Mouse (Mus musculus): ENCODE measurements around the gene Ccdc47. TPM values are rescaled to one million over a fixed set of nuclear protein-coding genes. Genes with fewer than 3 reads are reported as not detected.
A peak's percentile ranks its signal among the peaks of the same experiment; 100 is the strongest.

Gene Ccdc47
- total and polyA plus RNA-seq, 2 experiments, result 16.9 to 48.9 TPM

DNA sequence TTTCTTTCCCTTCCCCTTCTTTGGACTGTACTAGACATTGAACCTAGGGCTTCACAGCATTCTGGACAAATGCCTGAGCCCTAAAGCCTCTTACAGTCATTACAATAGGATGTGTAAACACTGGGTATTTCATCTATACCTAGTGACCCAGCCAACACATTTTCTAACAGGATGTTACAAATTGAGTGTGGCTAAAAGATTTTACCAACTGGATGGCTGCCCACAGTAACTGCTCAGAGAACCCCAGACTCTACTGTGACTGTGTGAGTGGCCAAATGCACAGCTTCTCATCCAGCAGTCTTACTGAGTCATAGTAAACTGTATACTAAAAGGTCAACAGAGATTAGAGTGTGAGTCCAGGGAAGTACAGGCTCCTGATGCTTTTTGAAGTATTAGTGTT is 20.8 kb downstream of the Ccdc47 start:
- DNase-seq (ENCODE audit: extremely low read depth, low read depth, low spot score), result no peak
- H3K27ac ChIP-seq (replicated peaks; ENCODE audit: insufficient read depth, low read depth, low read length), result no peak overlapping the region
- H3K4me3 ChIP-seq (ENCODE audit: insufficient read depth, low read depth, low read length), result no peak overlapping the region
- no peak for TF ChIP-seq POLR2A (IDR thresholded peaks at IDR 0.05; ENCODE audit: extremely low read depth, insufficient read depth, low read length)
- TF ChIP-seq CTCF (IDR thresholded peaks at IDR 0.05; ENCODE audit: low read depth, low read length), result no peak
- H3K27me3 ChIP-seq (ENCODE audit: control insufficient read depth, insufficient read depth, low read length), result no peaks in the 10 kb centered on the region
- no peaks in the 10 kb centered on the region for H3K79me2 ChIP-seq (ENCODE audit: control insufficient read depth, insufficient read depth, low read length)
- no peak overlapping the region for H3K9ac ChIP-seq (ENCODE audit: low read depth, low read length)
- H3K36me3 ChIP-seq (ENCODE audit: control insufficient read depth, insufficient read depth, low read length), result peaks cover 15% of the 10 kb centered on the region
- peaks cover 8% of the 10 kb centered on the region; the same call in 1 of the 2 replicates for H3K4me1 ChIP-seq (ENCODE audit: control insufficient read depth, insufficient read depth, low read length)

DNA sequence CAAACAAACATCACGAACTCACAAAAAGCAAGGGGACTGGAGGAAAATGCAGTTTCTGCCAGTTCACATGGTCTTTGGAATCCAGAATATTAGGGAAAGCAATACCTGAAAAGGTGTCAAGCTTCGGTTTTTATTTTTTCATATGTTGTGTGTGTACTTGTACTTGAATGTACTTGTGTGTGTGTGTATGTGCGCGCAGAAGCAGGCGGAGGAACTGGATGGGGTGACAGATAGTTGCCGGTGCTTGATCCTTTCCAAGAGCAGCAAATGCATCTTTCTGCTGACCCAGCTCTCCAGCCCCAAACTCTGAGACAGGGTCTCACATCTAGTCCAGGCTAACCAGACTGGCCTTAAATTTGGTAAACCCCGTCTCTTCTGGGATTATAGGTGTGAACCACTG is 21.3 kb downstream of the Ccdc47 start:
- Histone ChIP-seq H3K27ac (replicated peaks; ENCODE audit: insufficient read depth, low read depth, low read length) (0 out of 2 replicates have a peak overlapping the region, but pooled peaks have one; percentile 22), H3K4me1 (ENCODE audit: control insufficient read depth, insufficient read depth, low read length) (peaks cover 8% of the 10 kb centered on the region; the same call in 1 of the 2 replicates), H3K79me2 (ENCODE audit: control insufficient read depth, insufficient read depth, low read length) (no peaks in the 10 kb centered on the region), H3K4me3 (ENCODE audit: insufficient read depth, low read depth, low read length) (no peak overlapping the region), H3K9ac (ENCODE audit: low read depth, low read length) (no peak overlapping the region), H3K27me3 (ENCODE audit: control insufficient read depth, insufficient read depth, low read length) (no peaks in the 10 kb centered on the region), H3K36me3 (ENCODE audit: control insufficient read depth, insufficient read depth, low read length) (peaks cover 15% of the 10 kb centered on the region)
- TF ChIP-seq CTCF (IDR thresholded peaks at IDR 0.05; ENCODE audit: low read depth, low read length) (no peak), POLR2A (IDR thresholded peaks at IDR 0.05; ENCODE audit: extremely low read depth, insufficient read depth, low read length) (no peak)
- 70% methylated on average over 7 of the region's 7 CpGs for WGBS
- DNase-seq (ENCODE audit: extremely low read depth, low read depth, low spot score), result no peak

DNA sequence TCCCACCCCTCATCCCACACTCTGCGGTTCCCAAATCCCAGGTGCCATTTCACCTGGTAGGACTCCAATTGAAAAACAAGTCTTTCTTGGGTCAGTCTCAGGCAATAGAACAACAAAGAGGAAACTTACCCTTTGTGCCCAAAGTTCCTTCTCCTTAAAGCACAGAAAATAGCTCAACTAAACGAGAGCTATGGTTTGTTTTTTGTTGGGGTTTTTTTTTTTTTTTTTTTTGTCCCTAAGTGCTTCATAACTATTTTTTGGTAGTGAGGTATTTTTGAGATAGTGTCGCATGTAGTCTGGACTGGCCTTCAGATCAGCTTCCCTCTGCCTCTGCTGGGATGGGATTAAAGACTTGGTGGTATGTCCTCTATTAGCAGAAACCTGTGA is 22.0 kb downstream of the Ccdc47 start:
- TF ChIP-seq POLR2A (IDR thresholded peaks at IDR 0.05; ENCODE audit: extremely low read depth, insufficient read depth, low read length) (no peak), CTCF (IDR thresholded peaks at IDR 0.05; ENCODE audit: low read depth, low read length) (no peak)
- Histone ChIP-seq H3K4me1 (ENCODE audit: control insufficient read depth, insufficient read depth, low read length) (peaks cover 8% of the 10 kb centered on the region; the same call in 1 of the 2 replicates), H3K9ac (ENCODE audit: low read depth, low read length) (peak overlapping the region; percentile 61), H3K36me3 (ENCODE audit: control insufficient read depth, insufficient read depth, low read length) (peaks cover 15% of the 10 kb centered on the region), H3K79me2 (ENCODE audit: control insufficient read depth, insufficient read depth, low read length) (no peaks in the 10 kb centered on the region), H3K27ac (replicated peaks; ENCODE audit: insufficient read depth, low read depth, low read length) (peak overlapping the region; percentile 66), H3K4me3 (ENCODE audit: insufficient read depth, low read depth, low read length) (peak overlapping the region; percentile 49), H3K27me3 (ENCODE audit: control insufficient read depth, insufficient read depth, low read length) (no peaks in the 10 kb centered on the region)
- DNase-seq (ENCODE audit: extremely low read depth, low read depth, low spot score), result no peak
- 33% methylated on average over 3 of the region's 3 CpGs for WGBS

DNA sequence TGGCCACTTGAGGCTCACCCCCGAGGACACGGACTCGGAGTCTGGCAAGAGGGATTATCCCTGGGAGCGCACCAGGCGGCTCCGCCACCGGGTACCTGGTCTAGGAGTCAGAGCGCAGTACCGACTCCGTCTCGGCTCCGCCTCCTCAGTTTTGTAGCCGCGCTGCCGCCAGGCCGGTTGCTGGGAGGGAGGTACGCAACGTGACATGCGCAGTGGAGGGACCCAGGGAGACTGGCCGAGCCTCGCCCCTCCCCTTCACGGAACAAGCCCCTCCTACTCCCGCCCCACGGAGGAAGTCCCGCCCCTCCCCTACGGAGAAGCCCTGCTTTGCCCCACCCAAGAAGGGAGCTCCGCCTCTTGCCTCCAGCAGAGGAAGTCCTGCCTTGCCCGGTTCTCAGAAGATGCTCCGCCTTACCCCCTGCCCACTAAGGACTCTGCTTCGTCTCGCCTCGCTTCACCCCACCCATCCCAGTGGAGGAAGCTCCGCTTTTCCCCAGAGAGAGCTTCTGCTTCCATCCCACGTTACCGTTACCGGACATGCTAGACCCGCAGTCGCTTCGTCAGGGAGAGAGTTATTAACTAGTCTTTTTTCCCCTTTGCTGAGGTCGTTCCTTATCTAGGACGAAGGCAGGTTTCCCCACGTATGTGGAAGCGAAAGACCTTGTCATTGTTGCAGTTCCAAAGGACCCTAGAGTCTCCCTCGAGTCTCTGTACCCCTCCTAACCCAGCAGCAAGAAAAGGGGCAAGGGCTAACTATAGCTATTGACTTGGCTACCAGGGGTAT is 22.6 kb downstream of the Ccdc47 start:
- Histone ChIP-seq H3K4me1 (ENCODE audit: control insufficient read depth, insufficient read depth, low read length) (peaks cover 8% of the 10 kb centered on the region; the same call in 1 of the 2 replicates), H3K36me3 (ENCODE audit: control insufficient read depth, insufficient read depth, low read length) (peaks cover 11% of the 10 kb centered on the region), H3K27me3 (ENCODE audit: control insufficient read depth, insufficient read depth, low read length) (no peaks in the 10 kb centered on the region), H3K27ac (replicated peaks; ENCODE audit: insufficient read depth, low read depth, low read length) (peak overlapping the region; percentile 66), H3K9ac (ENCODE audit: low read depth, low read length) (peak overlapping the region; percentile 73), H3K4me3 (ENCODE audit: insufficient read depth, low read depth, low read length) (peak overlapping the region; percentile 83), H3K79me2 (ENCODE audit: control insufficient read depth, insufficient read depth, low read length) (no peaks in the 10 kb centered on the region)
- peak; percentile 92 for DNase-seq (ENCODE audit: extremely low read depth, low read depth, low spot score)
- WGBS, result under 1% methylated on average over 42 of the region's 44 CpGs
- no peak for TF ChIP-seq CTCF (IDR thresholded peaks at IDR 0.05; ENCODE audit: low read depth, low read length)
- TF ChIP-seq POLR2A (IDR thresholded peaks at IDR 0.05; ENCODE audit: extremely low read depth, insufficient read depth, low read length), result peak; percentile 62; the same call in 1 of the 2 replicates

DNA sequence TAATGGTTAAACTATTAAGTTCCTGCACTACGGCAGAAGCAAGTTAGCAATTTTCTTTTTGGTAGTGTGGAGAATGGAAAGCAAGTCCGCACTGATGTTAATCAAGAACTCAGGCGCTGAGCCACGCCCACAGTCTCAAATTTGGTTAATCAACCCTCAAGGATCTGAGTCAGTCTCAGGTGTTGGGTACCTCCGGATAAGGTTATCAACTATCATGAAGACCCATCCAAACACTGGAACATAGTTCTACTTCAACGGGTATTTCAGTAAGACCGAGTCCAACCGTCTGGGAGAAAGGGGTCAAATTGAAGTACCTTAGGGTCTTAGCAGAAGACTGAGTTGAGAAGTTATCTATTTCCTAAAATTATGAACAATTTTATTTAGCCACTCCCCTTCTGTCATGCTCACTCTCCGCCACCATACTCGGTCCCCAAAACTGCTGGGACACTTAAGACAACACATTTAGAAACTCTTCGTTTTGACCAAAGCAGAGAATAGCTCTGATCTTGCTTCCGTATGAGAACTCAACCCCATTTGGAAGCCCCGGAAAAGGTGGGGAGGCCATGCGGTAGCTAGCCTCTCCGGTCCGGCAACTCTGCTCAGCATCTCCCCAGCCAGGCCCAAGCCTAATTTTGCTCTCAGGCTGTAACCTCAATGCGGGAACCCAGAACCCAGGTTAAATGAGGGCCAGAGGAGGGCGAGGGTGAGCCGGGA is 23.3 kb downstream of the Ccdc47 start:
- peak overlapping the region; percentile 73 for H3K9ac ChIP-seq (ENCODE audit: low read depth, low read length)
- TF ChIP-seq CTCF (IDR thresholded peaks at IDR 0.05; ENCODE audit: low read depth, low read length) (no peak), POLR2A (IDR thresholded peaks at IDR 0.05; ENCODE audit: extremely low read depth, insufficient read depth, low read length) (no peak)
- peak overlapping the region; percentile 57 for H3K27ac ChIP-seq (replicated peaks; ENCODE audit: insufficient read depth, low read depth, low read length)
- WGBS, result 12% methylated on average over 19 of the region's 19 CpGs
- no peak for DNase-seq (ENCODE audit: extremely low read depth, low read depth, low spot score)
- H3K4me3 ChIP-seq (ENCODE audit: insufficient read depth, low read depth, low read length), result peak overlapping the region; percentile 83
- no peaks in the 10 kb centered on the region for H3K79me2 ChIP-seq (ENCODE audit: control insufficient read depth, insufficient read depth, low read length)
- H3K36me3 ChIP-seq (ENCODE audit: control insufficient read depth, insufficient read depth, low read length), result peaks cover 5% of the 10 kb centered on the region; the same call in 1 of the 2 replicates
- no peaks in the 10 kb centered on the region for H3K27me3 ChIP-seq (ENCODE audit: control insufficient read depth, insufficient read depth, low read length)
- H3K4me1 ChIP-seq (ENCODE audit: control insufficient read depth, insufficient read depth, low read length), result peaks cover 8% of the 10 kb centered on the region; the same call in 1 of the 2 replicates
